Mouse (Mus musculus) heart, embryonic 11.5 days (tissue): ENCODE results near the gene Pde4d. TPM values are rescaled to one million over a fixed set of nuclear protein-coding genes. Genes with fewer than 3 reads are reported as not detected.

Experiments used
- ATAC-seq: fragments of 200-750 bp; cut with Nextera tagmentation; replicated peaks from 2 replicates; pipeline ENCODE4 v1.8.0; 2017; ENCODE audit warnings: moderate library complexity; ENCODE audit not compliant: insufficient number of reproducible peaks, low FRiP score, low TSS enrichment
- H3K27ac ChIP-seq: fragments of 300-500 bp; sonication (generic); 2 replicates; pipeline ENCODE4 v1.5.1; 2014; ENCODE audit warnings: mild to moderate bottlenecking, low read depth, low read length
- H3K27me3 ChIP-seq: fragments of 300-500 bp; sonication (generic); 2 replicates; pipeline ENCODE4 v1.6.1; 2014; ENCODE audit warnings: mild to moderate bottlenecking, low read length, mixed read lengths; ENCODE audit not compliant: control insufficient read depth, insufficient read depth
- H3K36me3 ChIP-seq: fragments of 300-500 bp; sonication (generic); 2 replicates; pipeline ENCODE4 v1.6.1; 2014; ENCODE audit warnings: mild to moderate bottlenecking, low read length, moderate library complexity, mixed read lengths; ENCODE audit not compliant: control insufficient read depth, insufficient read depth
- H3K4me1 ChIP-seq: fragments of 300-500 bp; sonication (generic); 2 replicates; pipeline ENCODE4 v1.6.1; 2014; ENCODE audit warnings: low read length; ENCODE audit not compliant: control insufficient read depth, insufficient read depth
- H3K4me2 ChIP-seq: fragments of 300-500 bp; sonication (generic); 2 replicates; pipeline ENCODE4 v1.6.1; 2014; ENCODE audit warnings: mild to moderate bottlenecking, moderate library complexity
- H3K4me3 ChIP-seq: fragments of 300-500 bp; sonication (generic); 2 replicates; pipeline ENCODE4 v1.5.1; 2014; ENCODE audit warnings: low read depth, low read length
- H3K9ac ChIP-seq: fragments of 300-500 bp; sonication (generic); 2 replicates; pipeline ENCODE4 v1.6.1; 2014; ENCODE audit warnings: mild to moderate bottlenecking, low read depth, low read length, moderate library complexity
- H3K9me3 ChIP-seq: fragments of 300-500 bp; sonication (generic); replicated peaks from 2 replicates; pipeline ENCODE4 v1.6.1; 2016; ENCODE audit warnings: low read length; ENCODE audit not compliant: control insufficient read depth
- WGBS: fragments of 180-500 bp; shearing (Covaris S2); extraction: QIAGEN DNeasy Blood & Tissue Kit; methylation state at CpG from one replicate; pipeline ENCODE4 v1.1.7; 2014; ENCODE audit not compliant: insufficient replicate concordance; 5-methylcytosine and 5-hydroxymethylcytosine counted together
- polyA plus RNA-seq: library from polyadenylated mRNA; unstranded; fragments of >200 nt; fragmentation: Nextera tagmentation; extraction: Ambion mirVana; gene quantifications from 2 replicates; pipeline ENCODE4 v1.2.1, GENCODE M21; 2014

Pde4d gene
- polyA plus RNA-seq, 1 experiment from 2014 or later, result 27.8 TPM

- Histone ChIP-seq H3K9me3 (no peaks in the 10 kb centered on the region), H3K36me3 (no peaks in the 10 kb centered on the region), H3K27me3 (no peaks in the 10 kb centered on the region), H3K9ac (no peak overlapping the region), H3K4me1 (no peaks in the 10 kb centered on the region), H3K4me3 (no peak overlapping the region), H3K27ac (no peak overlapping the region), H3K4me2 (no peak overlapping the region)
- 87% methylated on average over 2 of the region's 2 CpGs for WGBS
- ATAC-seq, result no peak
Measured at GRCm38 (mm10) chr13:109842982-109843381, 1393.2 kb downstream of the Pde4d start.

GRCm38 (mm10) chr13:109844828-109845227 is 1395.1 kb downstream of the Pde4d start:
- Histone ChIP-seq H3K9me3 (no peaks in the 10 kb centered on the region), H3K4me1 (no peaks in the 10 kb centered on the region), H3K9ac (no peak overlapping the region), H3K4me2 (no peak overlapping the region), H3K27ac (no peak overlapping the region), H3K4me3 (no peak overlapping the region), H3K36me3 (no peaks in the 10 kb centered on the region), H3K27me3 (no peaks in the 10 kb centered on the region)
- ATAC-seq, result no peak
- 90% methylated on average over 6 of the region's 6 CpGs for whole genome bisulfite sequencing

GRCm38 (mm10) chr13:109863826-109864225 is 1414.1 kb downstream of the Pde4d start:
- 0 out of 2 replicates have a peak, but pooled peaks cover 2% of the 10 kb centered on the region for H3K36me3 ChIP-seq
- no peaks in the 10 kb centered on the region for H3K27me3 ChIP-seq
- ATAC-seq, result no peak
- H3K4me2 ChIP-seq, result no peak overlapping the region
- H3K27ac ChIP-seq, result no peak overlapping the region
- WGBS, result 59% methylated on average over 1 of the region's 1 CpGs
- no peak overlapping the region for H3K4me3 ChIP-seq
- H3K4me1 ChIP-seq, result no peaks in the 10 kb centered on the region
- H3K9ac ChIP-seq, result no peak overlapping the region
- no peaks in the 10 kb centered on the region for H3K9me3 ChIP-seq

- Histone ChIP-seq H3K4me3 (no peak overlapping the region), H3K36me3 (0 out of 2 replicates have a peak, but pooled peaks cover 2% of the 10 kb centered on the region), H3K27ac (no peak overlapping the region), H3K4me2 (no peak overlapping the region), H3K27me3 (no peaks in the 10 kb centered on the region), H3K4me1 (no peaks in the 10 kb centered on the region), H3K9me3 (no peaks in the 10 kb centered on the region), H3K9ac (no peak overlapping the region)
- no peak for ATAC-seq
- WGBS, result 83% methylated on average over 6 of the region's 6 CpGs
Measured at GRCm38 (mm10) chr13:109864311-109864710, 1414.6 kb downstream of the Pde4d start.

- Histone ChIP-seq H3K4me3 (no peak overlapping the region), H3K27me3 (no peaks in the 10 kb centered on the region), H3K4me1 (no peaks in the 10 kb centered on the region; the same call in 1 of the 2 replicates), H3K4me2 (no peak overlapping the region), H3K27ac (no peak overlapping the region), H3K9me3 (no peaks in the 10 kb centered on the region), H3K9ac (no peak overlapping the region), H3K36me3 (no peaks in the 10 kb centered on the region)
- WGBS, result 67% methylated on average over 8 of the region's 8 CpGs
- ATAC-seq, result no peak
Measured at GRCm38 (mm10) chr13:109880392-109880791, 1430.6 kb downstream of the Pde4d start.

- no peak for ATAC-seq
- Histone ChIP-seq H3K27ac (no peak overlapping the region), H3K36me3 (no peaks in the 10 kb centered on the region), H3K4me1 (no peaks in the 10 kb centered on the region; the same call in 1 of the 2 replicates), H3K9me3 (no peaks in the 10 kb centered on the region), H3K27me3 (no peaks in the 10 kb centered on the region), H3K9ac (no peak overlapping the region), H3K4me3 (no peak overlapping the region), H3K4me2 (no peak overlapping the region)
- 83% methylated on average over 11 of the region's 11 CpGs for WGBS
Measured at GRCm38 (mm10) chr13:109881161-109881857, 1431.6 kb downstream of the Pde4d start.

- no peak for ATAC-seq
- WGBS, result 72% methylated on average over 5 of the region's 5 CpGs
- no peak overlapping the region for H3K4me2 ChIP-seq
- no peaks in the 10 kb centered on the region for H3K9me3 ChIP-seq
- no peaks in the 10 kb centered on the region; the same call in 1 of the 2 replicates for H3K4me1 ChIP-seq
- H3K36me3 ChIP-seq, result no peaks in the 10 kb centered on the region
- H3K27me3 ChIP-seq, result no peaks in the 10 kb centered on the region
- no peak overlapping the region for H3K9ac ChIP-seq
- H3K27ac ChIP-seq, result no peak overlapping the region
- no peak overlapping the region for H3K4me3 ChIP-seq
Measured at GRCm38 (mm10) chr13:109883636-109884035, 1433.9 kb downstream of the Pde4d start.

GRCm38 (mm10) chr13:109884812-109885211 is 1435.1 kb downstream of the Pde4d start:
- Histone ChIP-seq H3K4me3 (no peak overlapping the region), H3K9me3 (no peaks in the 10 kb centered on the region), H3K36me3 (no peaks in the 10 kb centered on the region), H3K27me3 (no peaks in the 10 kb centered on the region), H3K4me2 (no peak overlapping the region), H3K9ac (no peak overlapping the region), H3K4me1 (no peaks in the 10 kb centered on the region; the same call in 1 of the 2 replicates), H3K27ac (no peak overlapping the region)
- WGBS, result 82% methylated on average over 7 of the region's 7 CpGs
- ATAC-seq, result no peak

GRCm38 (mm10) chr13:109888293-109888692 is 1438.5 kb downstream of the Pde4d start:
- H3K27ac ChIP-seq, result no peak overlapping the region; the same call in 1 of the 2 replicates
- 64% methylated on average over 4 of the region's 4 CpGs for WGBS

More at GRCm38 (mm10) chr13:109888293-109888692, 1438.5 kb downstream of the Pde4d start:
- no peak for ATAC-seq
- H3K9ac ChIP-seq, result no peak overlapping the region
- no peak overlapping the region for H3K4me2 ChIP-seq
- H3K27me3 ChIP-seq, result no peaks in the 10 kb centered on the region
- no peaks in the 10 kb centered on the region for H3K9me3 ChIP-seq
- H3K4me1 ChIP-seq, result no peaks in the 10 kb centered on the region
- H3K4me3 ChIP-seq, result no peak overlapping the region
- H3K36me3 ChIP-seq, result no peaks in the 10 kb centered on the region
